Mouse (Mus musculus) hematopoietic multipotent progenitor cell, adult 10-12 weeks (in vitro differentiated cells): Measurements from ENCODE around the gene Lalba. TPM values are rescaled to one million over a fixed set of nuclear protein-coding genes. Genes with fewer than 3 reads are reported as not detected.

Experiments
- polyA plus RNA-seq: library from polyadenylated mRNA; stranded (reverse); fragments of >175 nt; gene quantifications from 2 replicates; pipeline ENCODE4 v1.2.3, GENCODE M21; 2012; ENCODE audit warnings: low replicate concordance

Gene Lalba
- not detected in 2 replicates for polyA plus RNA-seq

DNA sequence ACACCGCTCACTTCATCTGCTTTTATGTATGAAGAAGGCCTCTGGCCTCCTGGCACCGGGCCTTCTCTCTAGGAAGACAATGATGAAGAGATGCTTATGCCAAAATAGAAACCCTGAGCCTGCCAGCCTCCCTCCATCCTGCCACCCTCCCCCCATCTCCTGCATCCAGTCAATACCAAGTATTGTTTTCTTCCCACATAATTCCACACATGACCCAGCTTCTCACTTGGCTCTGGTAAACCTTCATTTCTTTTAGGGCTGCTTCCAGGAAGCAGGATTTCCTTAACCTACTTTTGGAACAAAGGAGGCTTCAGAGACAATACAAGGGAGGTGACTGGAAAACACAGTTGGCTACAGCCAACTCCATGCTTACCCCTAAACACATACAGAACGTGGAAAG is at the start of gene Lalba:
Lalba (minus strand) TSS at position 21 of the 400 bp plus-strand sequence.

DNA sequence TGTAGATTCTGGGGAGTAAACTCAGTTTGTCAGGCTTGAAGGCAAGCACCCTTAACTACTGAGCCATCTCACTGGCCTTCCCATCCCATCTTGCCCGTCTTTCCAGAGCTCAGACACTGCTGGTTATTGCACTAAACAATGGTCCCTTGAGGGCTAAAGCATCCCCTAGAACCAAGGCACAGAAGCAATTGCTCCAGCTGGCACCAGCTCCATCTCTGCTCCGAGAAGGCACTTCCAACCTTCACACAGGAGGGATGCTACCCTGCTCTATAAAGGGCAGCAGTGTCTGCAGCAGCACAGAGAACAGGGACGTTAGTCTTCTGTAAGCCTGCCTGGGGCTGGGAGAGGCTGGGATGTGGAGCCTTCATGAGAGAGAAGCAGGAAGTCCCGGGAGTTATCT is 9.6 kb upstream of the Lalba start, which contains the start of gene Olfr279:
Olfr279 (plus strand) TSS at position 301 of the 400 bp plus-strand sequence.

DNA sequence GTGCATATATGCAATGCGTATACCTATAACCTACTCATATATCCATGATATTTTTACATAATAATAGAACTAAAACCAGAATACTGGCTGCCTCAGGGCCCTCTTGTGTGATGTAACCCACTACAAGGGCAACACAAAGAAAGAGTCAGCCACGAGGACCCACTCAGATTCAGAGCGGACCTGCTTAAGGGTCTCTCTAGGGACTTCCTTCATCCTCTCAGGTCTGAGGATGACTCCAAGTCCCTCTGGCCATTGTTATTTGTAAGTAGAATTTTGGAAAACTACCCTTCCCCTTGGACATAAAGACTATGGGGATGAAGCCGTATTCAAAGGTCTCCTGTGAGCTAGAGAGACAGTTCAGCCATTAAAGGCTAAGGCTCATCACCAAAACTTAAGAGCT is 12.9 kb downstream of the Lalba start, which contains the start of gene OR5BS1P:
OR5BS1P (plus strand) TSS at position 301 of the 400 bp plus-strand sequence.

DNA sequence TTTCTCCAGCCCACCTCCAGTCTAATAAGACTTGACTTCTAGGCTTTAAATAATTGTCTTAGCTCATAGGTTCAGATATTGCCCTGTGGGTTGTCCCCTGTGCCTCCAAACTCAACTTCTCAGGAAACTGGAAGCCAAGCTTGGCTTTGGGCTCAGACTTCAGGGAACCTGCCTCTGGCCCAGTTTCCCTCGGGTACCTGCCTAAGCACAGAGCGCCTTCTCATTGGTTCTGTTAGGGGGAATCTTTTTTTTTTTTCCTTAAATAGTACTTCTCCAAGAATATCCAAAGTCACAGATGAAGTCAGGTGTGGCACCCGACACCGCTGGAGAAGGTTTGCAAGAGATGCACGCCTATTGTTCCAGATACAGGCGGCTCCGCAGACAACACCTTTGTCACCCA is 30.2 kb downstream of the Lalba start, which contains the start of gene Olfr281:
Olfr281 (plus strand) TSS at position 301 of the 400 bp plus-strand sequence.

DNA sequence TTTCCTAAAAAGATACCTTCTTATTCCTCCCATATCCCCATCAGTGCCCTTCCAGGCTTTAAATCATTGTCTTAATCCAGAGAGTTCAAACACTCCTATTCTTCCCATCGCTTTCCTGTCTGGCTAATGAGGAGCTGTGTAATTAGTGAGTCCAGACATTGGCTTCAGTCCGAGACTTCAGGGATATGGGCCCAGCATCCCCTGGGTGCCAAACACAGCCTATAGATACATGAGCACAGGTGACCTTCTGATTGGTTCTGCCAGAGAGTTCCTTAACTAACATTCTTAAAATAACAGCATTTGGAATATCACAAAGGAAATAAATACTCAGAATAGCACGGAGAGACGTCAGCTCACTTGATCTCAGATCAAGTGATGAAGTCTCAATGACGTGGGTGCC is 51.6 kb downstream of the Lalba start, which contains the start of gene Olfr282:
Olfr282 (plus strand) TSS at position 301 of the 400 bp plus-strand sequence.

Other genes with a start within 250 kb of the Lalba start
- gene Olfr286, start 248.3 kb downstream of the Lalba start, polyA plus RNA-seq, result not detected in 2 replicates
- gene H1fnt, start 225.4 kb downstream of the Lalba start, polyA plus RNA-seq, result not detected in 2 replicates
- gene Zfp641, start 186.6 kb downstream of the Lalba start, polyA plus RNA-seq, result not detected in 2 replicates
- not detected in 2 replicates for gene Olfr285, start 165.4 kb downstream of the Lalba start, polyA plus RNA-seq
- not detected in 2 replicates for gene Olfr284, start 141.7 kb downstream of the Lalba start, polyA plus RNA-seq
- gene Olfr283, start 101.8 kb downstream of the Lalba start, polyA plus RNA-seq, result not detected in 2 replicates
- gene Olfr282, start 51.5 kb downstream of the Lalba start, polyA plus RNA-seq, result not detected in 2 replicates
- gene Olfr281, start 30.1 kb downstream of the Lalba start, polyA plus RNA-seq, result not detected in 2 replicates
- not detected in 2 replicates for gene OR5BS1P, start 12.8 kb downstream of the Lalba start, polyA plus RNA-seq
- not detected in 2 replicates for gene Olfr279, start 9.7 kb upstream of the Lalba start, polyA plus RNA-seq
- 19.5 and 29.1 TPM in 2 replicates for gene Kansl2, start 51.5 kb upstream of the Lalba start, polyA plus RNA-seq
- gene Ccnt1, start 88.2 kb upstream of the Lalba start, polyA plus RNA-seq, result 4.2 and 9.9 TPM in 2 replicates
- gene 4930415O20Rik, start 88.3 kb upstream of the Lalba start, polyA plus RNA-seq, result not detected in 2 replicates
- gene Adcy6, start 127.4 kb upstream of the Lalba start, polyA plus RNA-seq, result 2.9 and 7.1 TPM in 2 replicates
- gene Cacnb3, start 148.1 kb upstream of the Lalba start, polyA plus RNA-seq, result 6.9 and 27.7 TPM in 2 replicates
- gene Ddx23, start 180.2 kb upstream of the Lalba start, polyA plus RNA-seq, result 73.5 and 74.7 TPM in 2 replicates
- gene Rnd1, start 194.7 kb upstream of the Lalba start, polyA plus RNA-seq, result 1.9 and 3.4 TPM in 2 replicates
- gene Ccdc65, start 225.5 kb upstream of the Lalba start, polyA plus RNA-seq, result not detected in 2 replicates
- 5.8 and 13.4 TPM in 2 replicates for gene Fkbp11, start 245.5 kb upstream of the Lalba start, polyA plus RNA-seq